Mouse (Mus musculus): ENCODE results near the gene Smyd3. TPM values are rescaled to one million over a fixed set of nuclear protein-coding genes. Genes with fewer than 3 reads are reported as not detected.

Smyd3 gene
- polyA plus RNA-seq, 1 experiment: 2.0 TPM

DNA sequence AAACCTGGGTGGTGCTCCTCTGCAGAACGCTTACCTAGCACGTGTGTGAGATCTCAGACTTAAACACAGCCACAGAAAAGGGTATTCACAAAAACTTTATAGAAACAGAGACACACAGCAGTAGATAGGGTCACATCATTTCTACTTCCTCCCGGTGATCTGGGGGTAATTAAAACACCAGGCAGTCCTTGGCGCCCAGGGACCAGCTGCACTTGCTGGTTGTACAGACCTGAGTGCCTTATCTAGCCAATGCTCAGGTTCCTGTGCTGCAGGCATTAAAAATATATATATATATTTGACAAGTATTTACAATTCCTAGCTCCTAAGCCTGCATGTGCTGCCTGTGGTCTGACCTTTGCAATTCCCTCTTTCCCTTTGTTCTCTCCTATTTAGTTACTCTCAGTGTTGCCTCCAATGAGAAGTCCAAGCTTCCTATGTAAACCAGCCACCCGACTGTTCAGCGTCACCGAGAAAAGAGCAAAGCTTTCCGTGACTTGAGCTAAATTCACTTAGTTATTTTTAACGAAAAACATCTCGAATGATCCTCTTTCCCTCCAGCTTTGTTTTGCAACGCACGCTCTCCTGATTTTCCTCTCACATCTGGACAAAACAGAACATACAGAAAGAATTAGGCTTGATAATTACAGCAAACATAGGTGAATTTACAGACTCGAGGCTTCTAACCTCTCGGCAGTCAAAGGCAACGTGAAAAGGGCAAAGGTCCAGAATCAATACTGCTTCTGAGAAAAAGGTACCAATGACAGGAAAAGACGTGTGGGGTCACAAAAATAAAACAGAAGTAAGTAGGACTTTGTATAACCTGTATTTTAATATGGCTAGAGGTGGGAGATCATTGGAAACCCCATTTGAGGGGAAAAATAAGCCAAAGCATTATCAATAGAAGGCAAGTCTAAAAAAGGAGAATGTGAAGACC is 409.8 kb downstream of the Smyd3 start:
- no peak for DNase-seq (ENCODE audit: low read depth, low spot score)
- WGBS: 61% methylated on average over 16 of the region's 16 CpGs

DNA sequence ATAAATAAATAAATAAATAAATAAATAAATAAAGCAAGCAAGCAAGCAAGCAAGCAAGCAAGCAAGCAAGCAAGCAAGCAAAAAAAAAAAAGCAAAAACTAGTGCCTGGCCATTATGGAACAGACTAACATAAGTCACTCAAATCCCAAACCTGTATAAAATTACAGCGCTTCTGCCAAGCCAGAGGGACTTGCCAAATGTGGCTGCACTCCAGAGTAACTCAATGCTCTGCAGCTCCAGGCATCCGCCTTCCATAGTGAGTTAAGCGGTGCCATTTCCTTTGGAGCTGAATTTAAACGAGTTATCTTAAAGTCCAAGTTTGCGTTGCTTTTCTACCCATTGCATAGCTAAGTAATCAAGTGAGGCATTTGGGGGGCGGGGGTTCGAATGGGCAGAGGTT is 410.6 kb downstream of the Smyd3 start:
- DNase-seq (ENCODE audit: low read depth, low spot score): no peak
- WGBS: 71% methylated on average over 7 of the region's 7 CpGs

DNA sequence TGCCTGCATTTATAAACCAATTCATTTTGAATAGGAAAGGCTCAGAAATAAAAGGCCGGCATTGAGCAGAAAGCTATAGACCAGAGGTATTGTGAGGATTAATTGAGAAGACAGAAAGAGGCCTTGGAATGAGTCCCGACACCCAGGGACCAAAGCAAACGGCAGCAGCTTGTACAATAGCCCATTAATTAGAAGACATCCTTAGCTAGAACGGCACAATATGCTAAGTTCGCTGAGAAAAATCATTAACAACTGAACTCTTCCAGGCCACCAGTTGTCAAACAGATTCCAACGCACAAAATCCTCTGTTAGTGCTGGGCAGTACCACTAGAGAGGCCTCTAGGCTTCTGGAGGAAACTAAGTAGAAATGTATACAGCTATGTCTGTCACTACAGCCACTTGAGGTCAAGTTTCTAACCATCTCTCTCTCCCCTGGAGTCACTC is 411.1 kb downstream of the Smyd3 start:
- DNase-seq (ENCODE audit: low read depth, low spot score): no peak
- 85% methylated on average over 6 of the region's 6 CpGs for WGBS

DNA sequence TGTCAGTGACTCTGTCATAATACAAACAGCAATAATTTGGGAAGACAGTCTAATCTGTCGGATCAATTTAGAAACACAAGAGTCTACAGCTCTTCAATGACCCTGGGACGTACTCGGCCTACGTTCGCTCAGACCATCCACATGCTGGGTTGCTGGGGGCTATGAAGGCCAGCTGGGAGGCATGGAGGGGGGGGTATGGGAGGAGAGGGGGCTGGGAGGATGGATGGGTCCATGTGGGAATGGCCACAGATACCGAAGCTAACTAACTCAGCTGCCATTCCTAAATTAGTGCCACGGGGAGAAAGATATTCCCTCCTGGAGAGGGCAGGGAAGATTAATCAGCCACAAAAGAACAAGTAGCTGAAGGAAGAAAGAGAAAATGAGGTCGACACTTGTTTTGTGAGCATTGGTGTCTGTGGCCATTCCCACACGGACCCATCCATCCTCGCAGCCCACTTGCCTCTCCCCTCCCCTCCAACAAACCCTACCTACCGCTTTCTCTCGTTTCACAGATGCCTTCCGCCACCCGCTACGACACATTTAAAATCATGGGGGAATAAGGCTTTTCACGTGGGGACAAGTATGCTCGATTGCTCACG is 411.6 kb downstream of the Smyd3 start:
- DNase-seq (ENCODE audit: low read depth, low spot score): no peak
- 93% methylated on average over 18 of the region's 18 CpGs for WGBS

DNA sequence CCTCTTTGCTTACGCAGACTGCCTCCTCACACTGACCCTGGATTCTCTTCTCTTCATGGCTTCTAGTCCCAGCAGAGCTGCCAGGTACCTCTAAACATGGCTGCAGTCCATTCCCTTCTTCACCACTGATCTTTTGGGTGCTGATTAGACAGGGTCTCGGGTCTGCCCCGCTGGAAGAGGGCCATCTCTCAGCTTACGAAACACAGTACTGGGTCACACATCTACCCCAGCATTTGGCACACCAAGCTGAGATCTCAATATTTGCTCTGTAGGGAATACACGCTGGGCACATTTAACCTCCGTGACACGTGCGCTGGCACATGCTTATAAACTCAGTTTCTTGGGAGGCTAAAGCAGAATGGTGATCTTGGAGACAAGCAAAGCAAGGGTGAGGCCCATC is 413.4 kb downstream of the Smyd3 start:
- WGBS: 96% methylated on average over 8 of the region's 8 CpGs
- DNase-seq (ENCODE audit: low read depth, low spot score): no peak

DNA sequence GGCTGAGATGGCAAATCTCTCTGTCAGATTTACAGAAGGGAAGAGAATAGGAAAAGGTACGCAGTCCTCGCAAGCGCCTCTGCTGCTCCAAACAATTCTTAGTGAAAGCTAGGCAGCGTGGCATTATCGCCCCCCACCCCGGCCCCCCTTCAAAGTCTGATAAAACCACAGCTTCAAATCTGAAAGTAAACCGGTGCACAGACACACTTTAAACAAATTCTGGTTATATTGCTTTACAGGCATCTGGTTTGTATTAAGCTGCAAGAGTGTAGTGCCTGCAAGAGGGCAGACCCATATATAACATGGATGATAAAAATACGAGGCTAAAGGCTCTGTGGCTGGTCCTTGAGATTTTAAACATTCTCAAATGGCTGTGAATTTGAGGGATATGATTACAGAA is 420.8 kb downstream of the Smyd3 start:
- WGBS: 79% methylated on average over 8 of the region's 8 CpGs
- DNase-seq (ENCODE audit: low read depth, low spot score): no peak

DNA sequence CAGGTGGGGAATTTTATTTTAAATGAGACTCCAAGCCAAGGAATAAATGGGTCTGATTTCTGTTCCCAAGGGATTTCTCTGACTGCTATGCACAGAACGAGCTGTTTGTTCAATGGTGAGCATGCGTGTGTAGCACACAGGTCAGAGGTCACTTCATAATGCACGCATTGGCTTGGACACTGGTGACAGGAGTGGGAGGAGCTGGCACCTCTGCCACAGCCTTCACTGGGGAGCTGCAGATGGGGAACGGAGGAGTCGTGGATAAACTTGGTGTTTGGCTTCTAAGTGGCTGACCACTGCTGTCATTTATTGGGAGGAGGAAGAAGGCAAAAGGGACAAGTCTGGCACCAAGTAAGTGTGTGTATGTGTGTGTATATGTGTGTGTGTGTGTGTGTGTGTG is 421.5 kb downstream of the Smyd3 start:
- no peak for DNase-seq (ENCODE audit: low read depth, low spot score)
- WGBS: 51% methylated on average over 5 of the region's 5 CpGs

DNA sequence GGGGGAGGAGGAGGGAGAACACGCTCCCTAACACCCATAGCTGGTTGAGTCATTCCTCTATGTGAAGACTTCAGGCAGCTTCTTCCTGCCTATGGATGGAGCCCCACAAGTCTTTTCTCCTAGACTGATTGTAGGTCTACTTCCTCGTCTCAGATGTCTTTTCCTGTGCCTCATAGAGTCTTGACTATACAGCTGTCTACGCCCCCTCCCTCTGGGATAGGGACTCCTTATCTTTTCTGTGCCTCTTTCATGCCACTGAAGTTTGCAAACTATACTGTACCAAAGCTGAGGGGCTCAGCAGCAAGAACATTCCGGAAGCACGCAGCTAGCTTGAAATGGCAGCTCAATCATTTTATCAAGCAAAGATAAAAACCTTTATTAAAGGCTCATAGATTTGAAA is 428.7 kb downstream of the Smyd3 start:
- no peak for DNase-seq (ENCODE audit: low read depth, low spot score)
- 93% methylated on average over 5 of the region's 5 CpGs for WGBS

DNA sequence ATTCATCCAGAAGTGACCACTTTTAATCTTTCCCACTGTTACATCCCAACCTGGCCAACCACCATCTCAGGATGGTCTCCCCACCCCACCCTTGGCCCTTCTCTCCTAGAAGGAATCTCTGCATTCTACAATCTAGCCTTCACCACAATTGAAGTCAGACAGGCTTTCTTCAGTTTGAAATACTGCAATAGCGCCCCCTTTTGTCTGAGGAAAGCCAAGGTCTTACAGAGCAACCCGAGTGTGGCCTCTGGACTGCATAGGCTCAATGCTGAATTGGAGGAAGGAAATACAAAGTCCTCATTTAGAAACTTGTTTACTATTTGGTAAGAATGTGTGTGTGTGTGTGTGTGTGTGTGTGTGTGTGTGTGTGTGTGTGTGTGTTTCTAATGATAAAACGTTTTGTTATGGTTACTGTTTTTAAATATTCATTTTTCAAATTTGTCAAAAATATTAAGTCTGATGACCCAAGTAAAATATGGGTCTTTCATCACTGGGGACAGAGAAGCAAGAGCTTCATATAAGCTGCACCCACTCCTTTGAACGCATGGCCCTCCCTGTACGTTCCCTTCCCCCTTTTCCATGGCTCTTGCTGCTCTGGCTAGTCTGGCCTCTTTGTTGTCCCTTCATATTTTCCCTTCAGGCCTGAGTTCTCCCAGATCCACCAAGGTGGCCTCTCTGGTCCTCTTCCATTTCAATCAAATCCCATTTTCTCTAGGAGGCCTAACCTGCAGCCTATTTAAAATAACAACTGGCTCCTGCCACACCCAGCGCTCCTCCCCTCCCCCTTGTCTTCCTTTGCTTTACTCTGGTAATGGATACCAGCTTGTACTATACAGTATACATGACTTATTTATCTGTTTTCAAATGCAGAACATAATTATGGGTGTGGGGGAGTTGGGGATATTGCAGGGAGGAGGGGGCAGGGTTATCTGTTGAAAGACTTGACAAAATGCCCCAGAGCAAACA is 430.5 kb downstream of the Smyd3 start:
- DNase-seq (ENCODE audit: low read depth, low spot score): no peak
- 66% methylated on average over 6 of the region's 6 CpGs for WGBS

DNA sequence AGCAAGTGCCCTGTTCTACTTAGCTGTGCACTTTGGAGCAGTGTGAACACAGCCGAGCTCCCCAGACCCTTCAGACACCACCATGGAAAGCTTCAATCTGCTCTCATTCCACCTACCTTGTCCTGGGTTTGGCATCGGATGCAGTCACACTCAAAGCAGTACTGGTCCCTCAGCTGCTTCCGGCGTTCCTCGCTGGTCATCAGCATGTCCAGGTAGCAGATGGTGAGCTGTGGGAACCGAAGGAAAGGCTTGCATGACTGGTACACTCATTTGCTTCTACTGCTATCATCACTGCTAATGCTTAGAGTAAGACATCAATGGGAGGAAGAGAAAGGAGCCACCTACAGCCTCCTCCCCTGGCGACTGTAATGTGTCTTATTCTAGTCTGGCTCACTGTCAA is 431.6 kb downstream of the Smyd3 start:
- no peak for DNase-seq (ENCODE audit: low read depth, low spot score)
- 94% methylated on average over 7 of the region's 7 CpGs for WGBS

DNA sequence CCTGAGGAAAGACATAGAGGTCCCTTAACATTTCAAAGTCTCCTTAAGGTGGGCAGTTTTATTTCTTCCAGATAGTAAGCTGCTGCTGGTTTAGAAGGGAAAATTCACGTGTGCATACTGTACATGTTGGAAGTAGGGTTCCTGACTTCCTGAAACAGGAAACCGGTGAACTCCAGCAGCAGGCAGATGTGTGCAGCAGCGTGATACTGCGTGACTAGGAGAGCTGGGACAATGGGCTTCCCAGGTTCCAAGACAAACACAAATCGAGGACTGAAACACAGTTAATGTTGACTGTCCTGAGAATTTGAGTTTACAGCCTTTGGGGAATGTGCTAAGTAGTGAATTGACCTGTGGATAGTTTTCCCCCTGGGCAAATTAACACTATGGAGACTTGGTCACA is 434.7 kb downstream of the Smyd3 start:
- no peak for DNase-seq (ENCODE audit: low read depth, low spot score)
- WGBS: 34% methylated on average over 5 of the region's 5 CpGs

DNA sequence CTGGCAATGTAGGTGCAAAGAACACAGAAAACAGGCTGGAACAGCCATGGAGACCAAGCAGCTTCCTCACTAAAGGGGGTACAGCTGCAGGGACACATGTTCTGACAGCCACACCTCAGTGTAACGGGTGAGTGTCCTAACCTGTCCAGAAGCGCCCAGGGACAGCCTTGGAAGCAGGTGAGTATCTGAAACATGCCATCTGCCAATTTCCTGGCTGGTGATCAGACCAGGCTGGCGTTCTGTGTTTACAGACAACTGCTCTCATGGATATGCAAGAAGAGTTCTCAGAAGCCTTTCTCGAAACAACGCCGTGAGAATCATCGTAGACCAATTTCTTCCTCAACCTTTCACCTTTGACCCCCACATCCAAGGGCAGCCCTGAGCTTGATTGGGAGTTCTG is 444.0 kb downstream of the Smyd3 start:
- WGBS: 87% methylated on average over 7 of the region's 7 CpGs
- no peak for DNase-seq (ENCODE audit: low read depth, low spot score)

DNA sequence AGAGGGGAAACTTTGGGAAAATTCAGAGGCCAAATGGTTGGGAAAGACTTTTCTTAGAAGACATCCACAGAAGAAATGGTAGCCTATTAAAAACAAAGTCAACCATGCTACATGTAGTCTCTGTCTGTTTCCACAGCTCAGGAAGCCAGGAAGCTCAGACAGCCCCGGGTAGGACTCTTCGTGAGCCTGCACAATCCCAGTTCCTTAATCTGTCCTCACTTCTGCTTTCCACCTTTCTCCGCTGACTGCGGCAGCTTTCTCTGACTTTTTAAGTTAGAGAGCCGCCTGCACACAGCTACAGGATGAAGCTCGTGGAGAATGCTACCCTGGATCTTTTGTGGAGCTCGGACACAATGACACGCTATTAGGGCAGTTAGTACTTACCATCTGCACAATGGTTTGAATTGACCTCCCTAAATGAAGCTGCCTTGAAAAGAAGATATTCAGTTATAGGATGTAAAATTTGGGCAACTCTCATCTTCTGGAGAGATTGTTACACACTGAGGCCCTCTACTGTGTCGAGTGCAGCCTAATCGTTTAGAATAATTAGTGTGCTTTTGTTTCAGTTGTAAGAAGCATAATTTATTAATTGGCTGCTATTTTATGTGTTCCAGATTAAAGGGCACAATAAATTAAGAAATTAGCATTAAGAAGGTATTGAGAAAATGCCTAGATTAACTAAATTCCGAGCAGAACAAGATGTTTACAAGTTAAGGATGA is 444.7 kb downstream of the Smyd3 start:
- 81% methylated on average over 11 of the region's 11 CpGs for WGBS

DNA sequence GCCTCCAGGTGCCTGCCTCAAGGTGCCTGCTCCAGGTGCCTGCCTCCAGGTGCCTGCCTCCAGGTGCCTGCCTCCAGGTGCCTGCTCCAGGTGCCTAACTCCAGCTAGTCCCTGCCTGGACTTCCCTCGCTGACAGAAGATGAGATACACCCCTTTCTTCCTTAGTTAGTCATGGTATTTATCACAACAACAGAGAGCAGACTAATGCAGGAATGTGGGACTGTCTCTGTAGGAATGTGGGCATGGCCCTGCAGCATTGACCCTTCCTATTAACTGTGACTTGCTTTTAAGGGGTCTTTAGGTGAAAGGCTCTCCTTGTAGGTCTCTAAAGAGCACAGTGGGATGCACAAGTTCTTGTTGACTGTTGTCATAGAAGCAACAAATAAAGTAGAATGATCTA is 445.4 kb downstream of the Smyd3 start:
- no peak for DNase-seq (ENCODE audit: low read depth, low spot score)
- WGBS: 69% methylated on average over 1 of the region's 1 CpGs

More for the DNA sequence above, 444.7 kb downstream of the Smyd3 start:
- DNase-seq (ENCODE audit: low read depth, low spot score): no peak

DNA sequence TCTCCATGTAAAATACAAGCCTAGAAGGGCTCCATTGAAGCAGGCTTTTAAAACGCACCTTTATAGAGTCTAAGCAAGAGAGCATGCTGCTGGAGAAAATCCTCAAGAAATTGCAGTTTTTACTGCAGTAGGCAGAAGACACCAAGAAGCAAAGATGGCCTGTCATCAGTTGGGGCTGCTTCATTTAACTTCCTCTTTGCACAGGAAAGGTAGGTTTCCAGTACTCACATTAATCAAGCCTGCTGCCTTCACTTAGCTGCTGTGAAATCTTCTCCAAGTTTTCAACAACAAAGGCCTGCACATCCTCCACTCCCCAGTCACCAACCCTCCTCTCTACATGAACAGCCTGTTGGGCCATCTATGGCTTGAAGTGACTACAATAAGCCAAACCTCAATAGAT is 448.9 kb downstream of the Smyd3 start:
- no peak for DNase-seq (ENCODE audit: low read depth, low spot score)
- 98% methylated on average over 1 of the region's 1 CpGs for WGBS

DNA sequence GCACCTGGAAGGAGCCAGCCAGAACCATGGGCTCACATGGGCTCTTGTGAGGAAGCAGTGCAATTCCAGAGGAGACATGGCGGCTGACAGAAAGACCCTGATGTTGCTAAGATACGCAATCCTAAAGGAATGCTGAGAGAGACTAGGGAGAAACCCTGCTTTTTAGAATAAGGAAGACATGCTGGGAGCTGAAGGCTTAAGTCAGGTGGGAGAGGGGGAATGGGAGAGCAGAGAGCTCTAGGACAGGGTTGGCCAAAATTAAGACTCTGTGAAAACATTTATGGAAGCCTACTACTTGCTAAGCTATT is 452.6 kb downstream of the Smyd3 start:
- no peak for DNase-seq (ENCODE audit: low read depth, low spot score)
- 89% methylated on average over 2 of the region's 2 CpGs for WGBS

DNA sequence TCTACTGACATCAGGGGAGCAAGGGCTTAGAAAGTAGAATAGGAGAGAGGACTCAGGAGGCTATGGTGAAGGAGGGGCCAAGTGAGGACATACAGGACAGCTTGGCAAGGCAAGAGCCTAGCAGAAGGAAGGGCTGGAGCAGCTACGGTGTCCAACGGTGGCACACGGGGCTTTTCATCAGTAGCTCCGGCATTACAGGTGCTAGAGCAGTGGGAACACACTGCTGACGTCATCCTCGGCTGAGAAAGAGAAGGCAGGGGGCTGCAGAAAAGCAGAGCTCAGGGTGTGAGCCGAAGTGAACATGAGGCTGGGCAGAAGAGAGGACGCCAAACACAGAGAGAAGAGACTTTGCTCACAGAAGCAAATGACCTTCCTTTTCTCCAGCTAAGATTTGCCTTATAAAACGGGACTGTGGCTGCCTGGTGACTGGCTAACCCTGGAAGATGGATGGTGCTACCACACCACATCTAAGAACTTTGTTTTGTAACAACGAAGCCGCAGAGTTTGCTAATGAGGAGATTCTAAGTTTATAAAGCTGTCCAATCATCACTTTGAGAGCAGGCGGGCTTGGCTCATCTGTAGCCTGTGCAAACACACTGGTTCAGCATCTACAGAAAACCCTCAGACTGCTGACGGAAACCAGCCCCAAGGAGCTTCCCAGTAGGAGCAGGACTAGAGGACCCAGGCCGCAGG is 453.1 kb downstream of the Smyd3 start:
- WGBS: 83% methylated on average over 14 of the region's 14 CpGs
- no peak for DNase-seq (ENCODE audit: low read depth, low spot score)

DNA sequence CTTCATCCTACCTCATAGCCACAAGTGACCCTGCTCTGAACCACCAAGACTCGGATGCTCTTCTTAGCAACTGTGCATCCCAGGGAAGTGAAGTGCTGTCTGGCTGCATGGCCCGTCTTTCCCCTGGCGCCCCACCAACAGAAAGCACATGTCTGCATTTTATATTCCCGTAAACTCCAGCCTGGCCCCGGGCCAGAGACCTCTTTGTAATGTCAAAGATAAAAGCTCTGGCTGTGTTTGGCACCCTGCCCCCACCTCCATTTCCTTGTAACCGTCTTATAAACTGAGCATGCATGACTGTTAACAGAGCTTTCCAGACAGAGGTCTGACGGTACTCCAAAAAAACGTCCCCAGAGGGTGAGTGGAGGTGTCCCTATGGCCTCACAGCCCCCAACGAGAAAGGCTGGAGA is 456.1 kb downstream of the Smyd3 start:
- 4% methylated on average over 9 of the region's 9 CpGs for WGBS
- DNase-seq (ENCODE audit: low read depth, low spot score): peak; percentile 68

DNA sequence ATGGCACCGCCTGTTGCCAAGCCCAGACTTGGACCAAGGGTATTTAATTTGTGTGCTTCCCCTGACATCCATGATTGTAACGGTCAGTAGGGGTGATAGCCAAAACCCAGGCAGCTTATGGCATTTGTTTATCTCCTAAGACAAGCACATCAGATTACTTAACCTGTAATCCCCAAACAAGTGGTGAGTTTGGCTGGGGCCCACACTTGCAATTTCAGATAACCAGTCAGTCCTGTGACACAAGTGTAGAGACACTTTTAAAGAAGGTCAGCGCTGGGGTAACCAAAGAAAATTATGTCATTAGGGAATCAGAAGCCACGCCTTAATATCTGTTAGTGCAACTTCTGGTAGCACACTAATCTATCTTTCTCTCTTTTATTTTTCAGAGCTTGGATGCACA is 456.8 kb downstream of the Smyd3 start:
- no peak for DNase-seq (ENCODE audit: low read depth, low spot score)
- 75% methylated on average over 4 of the region's 4 CpGs for WGBS

Data from large intestine, adult 2 months (tissue).